Mouse (Mus musculus) heart, embryonic 16.5 days (tissue): ENCODE results near the gene Pla1a. TPM values are rescaled to one million over a fixed set of nuclear protein-coding genes. Genes with fewer than 3 reads are reported as not detected.

Source experiments
- ATAC-seq: fragments of 200-750 bp; cut with Nextera tagmentation; replicated peaks from 2 replicates; pipeline ENCODE4 v1.8.0; 2017; ENCODE audit warnings: moderate number of reproducible peaks; ENCODE audit not compliant: insufficient read depth, low FRiP score; ENCODE audit errors: extremely low read depth
- H3K27ac ChIP-seq: fragments of 300-500 bp; sonication (generic); 2 replicates; pipeline ENCODE4 v1.5.1; 2014; ENCODE audit warnings: mild to moderate bottlenecking, low read length, control low read depth, moderate library complexity
- H3K27me3 ChIP-seq: fragments of 300-500 bp; sonication (generic); 2 replicates; pipeline ENCODE4 v1.6.1; 2014; ENCODE audit warnings: low read length, mixed read lengths; ENCODE audit not compliant: control insufficient read depth, insufficient read depth
- H3K36me3 ChIP-seq: fragments of 300-500 bp; sonication (generic); 2 replicates; pipeline ENCODE4 v1.6.1; 2014; ENCODE audit not compliant: control insufficient read depth, insufficient read depth
- H3K4me1 ChIP-seq: fragments of 300-500 bp; sonication (generic); 2 replicates; pipeline ENCODE4 v1.6.1; 2014; ENCODE audit warnings: low read length, mixed read lengths; ENCODE audit not compliant: control insufficient read depth, insufficient read depth
- H3K4me2 ChIP-seq: fragments of 300-500 bp; sonication (generic); 2 replicates; pipeline ENCODE4 v1.6.1; 2014; ENCODE audit warnings: low read depth, mild to moderate bottlenecking, control low read depth, low read length
- H3K4me3 ChIP-seq: fragments of 300-500 bp; sonication (generic); 2 replicates; pipeline ENCODE4 v1.5.1; 2014; ENCODE audit warnings: mild to moderate bottlenecking, control low read depth, low read length
- H3K9ac ChIP-seq: fragments of 300-500 bp; sonication (generic); 2 replicates; pipeline ENCODE4 v1.6.1; 2014; ENCODE audit warnings: low read length, control low read depth
- H3K9me3 ChIP-seq: fragments of 300-500 bp; sonication (generic); replicated peaks from 2 replicates; pipeline ENCODE4 v1.6.1; 2016; ENCODE audit warnings: low read length; ENCODE audit not compliant: control insufficient read depth
- WGBS: fragments of 180-500 bp; shearing (Covaris S2); extraction: QIAGEN DNeasy Blood & Tissue Kit; methylation state at CpG from one replicate; pipeline ENCODE4 v1.1.7; 2014; 5-methylcytosine and 5-hydroxymethylcytosine counted together
- polyA plus RNA-seq: library from polyadenylated mRNA; unstranded; fragments of >200 nt; fragmentation: Nextera tagmentation; extraction: Ambion mirVana; gene quantifications from 2 replicates; pipeline ENCODE4 v1.2.1, GENCODE M21; 2015

The Pla1a gene
- polyA plus RNA-seq, 1 experiment from 2014 or later, result 3.6 TPM

DNA sequence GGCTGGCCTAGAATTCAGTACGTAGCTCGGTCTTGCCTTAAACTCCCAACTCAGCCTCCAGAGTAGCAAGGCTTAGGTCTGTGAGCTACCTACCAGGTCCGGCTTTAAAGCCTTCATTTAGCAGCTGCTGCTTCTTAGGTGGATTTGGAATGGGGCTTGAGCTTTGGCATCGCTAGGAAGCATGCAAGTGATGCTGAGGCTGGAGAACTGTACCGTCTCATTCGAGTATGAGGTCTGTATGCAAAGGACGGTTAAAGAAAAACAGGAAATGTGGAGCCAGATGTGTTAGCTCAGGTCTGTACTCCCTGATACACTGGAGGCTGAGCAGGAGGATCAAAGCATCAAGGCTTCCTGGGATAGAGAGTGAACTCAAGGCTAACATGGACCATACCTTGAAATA is 29.2 kb upstream of the Pla1a start:
- no peak for ATAC-seq
- no peaks in the 10 kb centered on the region for H3K27me3 ChIP-seq
- no peaks in the 10 kb centered on the region for H3K9me3 ChIP-seq
- no peak overlapping the region for H3K27ac ChIP-seq
- H3K4me1 ChIP-seq, result no peaks in the 10 kb centered on the region
- H3K4me3 ChIP-seq, result no peak overlapping the region
- 65% methylated on average over 7 of the region's 7 CpGs for WGBS
- no peaks in the 10 kb centered on the region for H3K36me3 ChIP-seq
- no peak overlapping the region for H3K9ac ChIP-seq
- H3K4me2 ChIP-seq, result no peak overlapping the region

DNA sequence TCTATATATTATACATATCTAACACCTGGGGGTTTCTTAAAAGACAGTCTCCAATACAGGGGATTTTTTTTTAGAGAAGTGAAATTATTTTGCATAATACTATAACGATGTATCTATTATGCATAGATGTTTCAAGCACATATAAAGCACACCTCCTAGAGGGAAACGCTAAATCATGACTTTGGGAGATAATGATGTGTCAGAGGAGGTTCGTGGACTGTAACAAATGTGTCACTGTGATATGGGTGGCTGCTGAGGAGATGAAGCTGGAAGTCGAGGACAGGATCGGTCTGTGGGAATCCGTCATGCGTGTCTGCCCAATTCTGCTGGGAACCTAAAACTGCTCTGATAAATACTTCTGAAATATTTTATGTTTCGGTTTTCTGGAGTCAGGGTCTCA is 28.8 kb upstream of the Pla1a start:
- Histone ChIP-seq H3K9ac (no peak overlapping the region), H3K36me3 (no peaks in the 10 kb centered on the region), H3K27ac (no peak overlapping the region), H3K4me2 (no peak overlapping the region), H3K9me3 (no peaks in the 10 kb centered on the region), H3K4me3 (no peak overlapping the region), H3K4me1 (no peaks in the 10 kb centered on the region), H3K27me3 (no peaks in the 10 kb centered on the region)
- 76% methylated on average over 8 of the region's 8 CpGs for WGBS
- no peak for ATAC-seq

DNA sequence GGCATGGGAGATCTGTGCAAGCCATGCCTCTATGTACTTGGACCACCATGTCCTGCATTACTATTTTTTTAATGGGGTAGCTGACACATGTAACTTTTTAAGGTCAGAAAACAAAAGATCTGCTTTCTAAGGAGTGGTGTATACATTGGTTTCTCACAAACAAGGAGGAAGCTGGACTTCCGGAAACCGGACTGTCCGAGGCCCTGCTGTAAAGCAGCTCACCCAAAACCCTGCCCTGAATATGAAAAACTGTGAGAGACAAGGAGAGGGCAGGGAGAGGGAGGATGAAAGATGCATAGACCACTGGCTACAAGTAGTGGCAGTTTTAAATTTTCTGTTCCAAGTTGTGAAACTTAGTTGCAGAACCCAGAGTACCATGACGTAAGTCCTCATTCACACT is 27.0 kb upstream of the Pla1a start:
- WGBS, result 89% methylated on average over 4 of the region's 4 CpGs
- H3K4me1 ChIP-seq, result no peaks in the 10 kb centered on the region
- no peak overlapping the region for H3K9ac ChIP-seq
- H3K27ac ChIP-seq, result no peak overlapping the region
- no peaks in the 10 kb centered on the region for H3K36me3 ChIP-seq
- no peak overlapping the region for H3K4me3 ChIP-seq
- H3K4me2 ChIP-seq, result no peak overlapping the region
- H3K9me3 ChIP-seq, result no peaks in the 10 kb centered on the region
- no peaks in the 10 kb centered on the region for H3K27me3 ChIP-seq
- no peak for ATAC-seq

DNA sequence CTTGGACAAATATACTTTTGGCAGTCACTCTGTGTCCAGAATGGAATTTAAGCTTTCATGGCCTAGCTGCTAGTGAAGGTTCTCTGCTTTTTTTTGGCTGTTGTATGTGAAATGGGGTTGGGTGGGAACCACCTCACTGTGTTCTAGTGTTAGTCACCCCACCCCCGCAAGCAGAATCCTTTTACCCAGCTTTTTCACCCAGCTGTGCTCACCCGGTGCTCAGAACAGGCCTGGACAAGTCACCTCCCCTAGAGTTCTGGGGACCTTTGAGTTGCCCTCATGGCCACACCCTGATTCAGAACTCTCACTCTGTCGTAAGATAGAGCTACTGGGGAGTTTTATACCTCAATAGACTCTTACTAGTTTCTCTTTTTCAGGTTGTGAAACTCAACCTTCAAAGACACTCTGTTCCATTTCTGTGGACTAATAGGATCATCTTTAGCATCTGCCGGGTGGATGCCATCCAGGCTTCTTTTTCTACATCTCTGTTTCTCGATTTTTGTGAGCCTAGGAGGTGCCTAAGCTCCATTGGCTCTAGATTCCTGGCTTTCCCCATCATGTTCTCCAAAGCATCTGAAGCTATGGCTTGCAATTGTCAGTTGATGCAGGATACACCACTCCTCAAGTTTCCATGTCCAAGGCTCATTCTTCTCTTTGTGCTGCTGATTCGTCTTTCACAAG is 25.8 kb upstream of the Pla1a start:
- 66% methylated on average over 6 of the region's 6 CpGs for WGBS
- H3K27me3 ChIP-seq, result no peaks in the 10 kb centered on the region
- H3K4me3 ChIP-seq, result no peak overlapping the region
- no peaks in the 10 kb centered on the region for H3K4me1 ChIP-seq
- no peak for ATAC-seq
- no peaks in the 10 kb centered on the region for H3K36me3 ChIP-seq
- H3K27ac ChIP-seq, result no peak overlapping the region
- no peak overlapping the region for H3K9ac ChIP-seq
- no peak overlapping the region for H3K4me2 ChIP-seq
- no peaks in the 10 kb centered on the region for H3K9me3 ChIP-seq

- WGBS, result 52% methylated on average over 11 of the region's 11 CpGs
- no peak overlapping the region for H3K4me3 ChIP-seq
These were observed 24.0 kb upstream of the Pla1a start for GRCm38 (mm10) chr16:38456812-38457567.

GRCm38 (mm10) chr16:38455511-38456418 is 22.8 kb upstream of the Pla1a start, which contains the start of gene Cd80:
Cd80 (plus strand) TSS chr16:38455561.
- no peak for ATAC-seq
- Histone ChIP-seq H3K36me3 (no peaks in the 10 kb centered on the region), H3K9me3 (no peaks in the 10 kb centered on the region), H3K27me3 (no peaks in the 10 kb centered on the region), H3K4me1 (peaks cover 10% of the 10 kb centered on the region), H3K4me3 (no peak within 1 kb of the TSS), H3K4me2 (no peak within 1 kb of the TSS), H3K9ac (no peak within 1 kb of the TSS), H3K27ac (no peak within 1 kb of the TSS)
- WGBS, result 65% methylated on average over 17 of the region's 17 CpGs

More at GRCm38 (mm10) chr16:38456812-38457567, 24.0 kb upstream of the Pla1a start:
- ATAC-seq, result no peak
- Histone ChIP-seq H3K36me3 (no peaks in the 10 kb centered on the region), H3K9me3 (no peaks in the 10 kb centered on the region), H3K4me1 (peaks cover 3% of the 10 kb centered on the region; the same call in 1 of the 2 replicates), H3K27ac (no peak overlapping the region), H3K9ac (no peak overlapping the region), H3K4me2 (no peak overlapping the region), H3K27me3 (no peaks in the 10 kb centered on the region)

DNA sequence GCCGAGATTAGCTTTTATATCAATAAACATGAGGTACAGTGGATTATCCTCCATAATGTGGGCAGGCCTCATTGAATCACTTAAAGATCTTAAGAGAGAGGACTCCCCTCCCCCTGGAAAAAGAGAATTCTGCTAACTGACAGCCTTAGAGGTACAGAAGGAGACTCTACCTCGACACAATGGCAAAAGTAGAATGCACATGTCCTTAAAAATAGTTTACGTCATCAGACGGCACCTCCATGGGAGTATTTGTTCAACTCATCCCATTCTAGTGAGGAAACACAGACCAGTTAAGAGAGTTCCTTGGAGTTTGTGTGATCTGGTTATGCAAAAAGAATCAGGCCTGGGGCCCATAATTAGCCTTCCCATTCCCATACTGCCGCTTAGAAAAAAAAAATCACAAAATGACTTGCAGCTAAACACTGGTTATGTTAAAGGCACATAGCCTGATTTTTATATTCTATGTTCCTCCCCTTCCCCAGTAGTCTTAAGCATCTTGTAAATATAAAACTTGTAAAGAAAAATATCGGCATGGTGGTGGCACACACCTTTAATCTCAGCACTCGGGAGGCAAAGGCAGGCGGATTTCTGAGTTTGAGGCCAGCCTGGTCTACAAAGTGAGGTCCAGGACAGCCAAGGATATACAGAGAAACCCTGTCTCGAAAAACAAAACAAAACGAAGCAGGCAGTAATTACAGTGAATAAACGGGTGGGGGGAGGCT is 21.7 kb upstream of the Pla1a start:
- H3K36me3 ChIP-seq, result no peaks in the 10 kb centered on the region; the same call in 1 of the 2 replicates
- H3K4me3 ChIP-seq, result no peak overlapping the region
- ATAC-seq, result no peak
- H3K27me3 ChIP-seq, result no peaks in the 10 kb centered on the region
- no peak overlapping the region for H3K9ac ChIP-seq
- H3K4me2 ChIP-seq, result no peak overlapping the region
- WGBS, result 73% methylated on average over 11 of the region's 11 CpGs
- no peaks in the 10 kb centered on the region for H3K9me3 ChIP-seq
- H3K4me1 ChIP-seq, result peaks cover 10% of the 10 kb centered on the region
- H3K27ac ChIP-seq, result no peak overlapping the region

- H3K4me3 ChIP-seq, result no peak overlapping the region
- H3K27ac ChIP-seq, result no peak overlapping the region
- H3K9ac ChIP-seq, result no peak overlapping the region
- no peaks in the 10 kb centered on the region for H3K9me3 ChIP-seq
- no peak overlapping the region for H3K4me2 ChIP-seq
- ATAC-seq, result no peak
- peaks cover 4% of the 10 kb centered on the region for H3K36me3 ChIP-seq
- H3K27me3 ChIP-seq, result no peaks in the 10 kb centered on the region
- H3K4me1 ChIP-seq, result peaks cover 10% of the 10 kb centered on the region
- WGBS, result 80% methylated on average over 4 of the region's 4 CpGs
These were observed 21.0 kb upstream of the Pla1a start for GRCm38 (mm10) chr16:38453952-38454351.
